Mouse (Mus musculus): ENCODE measurements at regions not wholly inside any gene's neighbourhood (a gene's known extent, or its start where the extent isn't known, plus 50 kb on each side); places are given as distances from the start of the nearest gene placed in this dataset.

DNA sequence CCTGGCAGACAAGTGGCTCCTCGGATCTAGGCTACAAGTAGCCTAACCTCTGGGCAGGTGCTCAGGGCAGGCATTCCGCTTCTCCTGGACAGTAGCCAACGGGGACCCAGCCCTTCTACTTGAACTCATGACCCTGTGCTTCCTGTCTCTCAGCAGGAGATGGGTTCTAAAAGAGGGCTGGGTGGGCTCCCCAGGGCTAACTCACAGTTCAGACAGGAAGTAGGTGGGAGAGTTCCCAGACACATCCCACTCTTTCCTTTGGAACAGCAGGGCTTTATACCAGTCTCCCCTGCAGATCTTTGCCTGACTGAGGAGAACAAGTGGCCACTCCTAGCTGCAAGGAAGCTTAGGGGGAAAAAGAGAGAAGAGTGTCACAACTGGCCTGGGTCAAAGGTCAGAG lies 62.0 kb upstream of the Smndc1 start:
- Histone ChIP-seq H3K4me2 (ENCODE audit: low read depth) (no peak overlapping the region), H3ac (ENCODE audit: control insufficient read depth, insufficient read length) (no peak overlapping the region), H3K79me2 (ENCODE audit: control insufficient read depth, insufficient read depth) (no peaks in the 10 kb centered on the region), H3K36me3 (ENCODE audit: control insufficient read depth, insufficient read depth) (no peaks in the 10 kb centered on the region), H3K4me3 (no peak overlapping the region), H3K27me3 (ENCODE audit: control insufficient read depth, insufficient read depth, insufficient read length) (no peaks in the 10 kb centered on the region)
- TF ChIP-seq TCF3 (IDR thresholded peaks at IDR 0.05; ENCODE audit: insufficient read length, low read depth), result no peak
- no peak for TF ChIP-seq MYOD1 (IDR thresholded peaks at IDR 0.05; ENCODE audit: control insufficient read depth in 1 of 3, insufficient read length in 2 of 3, low read depth in 2 of 3)
- no peak for TF ChIP-seq POLR2AphosphoS2 (IDR thresholded peaks at IDR 0.05; ENCODE audit: insufficient read length, low read depth)
- TF ChIP-seq MAX (IDR thresholded peaks at IDR 0.05; ENCODE audit: low read depth), result no peak
- no peak for TF ChIP-seq POLR2A (IDR thresholded peaks at IDR 0.05; ENCODE audit: insufficient read length, low read depth)
- no peak for TF ChIP-seq USF1 (IDR thresholded peaks at IDR 0.05; ENCODE audit: low read depth)
- TF ChIP-seq SRF (IDR thresholded peaks at IDR 0.05; ENCODE audit: control insufficient read depth, insufficient read length, low read depth), result no peak

DNA sequence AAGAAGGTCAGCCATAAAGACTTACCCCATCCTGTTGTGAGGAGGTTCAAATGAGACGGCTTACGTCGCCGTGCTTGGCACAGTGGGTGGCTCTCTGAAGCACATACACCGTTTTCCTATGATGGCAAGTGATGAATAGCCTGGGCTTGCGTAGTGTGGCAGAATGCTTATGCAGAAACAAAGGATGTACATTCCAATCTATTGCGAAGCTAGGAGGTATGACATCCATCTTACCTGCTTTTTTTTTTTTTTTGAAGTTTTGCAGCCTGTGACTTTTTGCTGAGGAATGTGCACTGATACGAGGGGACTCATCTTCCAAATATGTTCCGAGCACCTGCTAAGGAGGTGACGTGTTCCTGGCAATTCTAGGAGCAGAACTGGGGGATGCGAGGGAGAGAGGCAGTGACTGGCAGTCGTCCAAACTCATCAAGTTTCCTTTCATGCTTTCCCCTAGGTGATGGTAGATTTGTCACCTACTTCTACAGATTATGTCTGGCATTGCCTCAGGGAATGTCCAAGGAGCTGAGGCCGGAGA lies 61.1 kb upstream of the Smndc1 start:
- H3K36me3 ChIP-seq (ENCODE audit: control insufficient read depth, insufficient read depth), result no peaks in the 10 kb centered on the region
- no peaks in the 10 kb centered on the region for H3K79me2 ChIP-seq (ENCODE audit: control insufficient read depth, insufficient read depth)

DNA sequence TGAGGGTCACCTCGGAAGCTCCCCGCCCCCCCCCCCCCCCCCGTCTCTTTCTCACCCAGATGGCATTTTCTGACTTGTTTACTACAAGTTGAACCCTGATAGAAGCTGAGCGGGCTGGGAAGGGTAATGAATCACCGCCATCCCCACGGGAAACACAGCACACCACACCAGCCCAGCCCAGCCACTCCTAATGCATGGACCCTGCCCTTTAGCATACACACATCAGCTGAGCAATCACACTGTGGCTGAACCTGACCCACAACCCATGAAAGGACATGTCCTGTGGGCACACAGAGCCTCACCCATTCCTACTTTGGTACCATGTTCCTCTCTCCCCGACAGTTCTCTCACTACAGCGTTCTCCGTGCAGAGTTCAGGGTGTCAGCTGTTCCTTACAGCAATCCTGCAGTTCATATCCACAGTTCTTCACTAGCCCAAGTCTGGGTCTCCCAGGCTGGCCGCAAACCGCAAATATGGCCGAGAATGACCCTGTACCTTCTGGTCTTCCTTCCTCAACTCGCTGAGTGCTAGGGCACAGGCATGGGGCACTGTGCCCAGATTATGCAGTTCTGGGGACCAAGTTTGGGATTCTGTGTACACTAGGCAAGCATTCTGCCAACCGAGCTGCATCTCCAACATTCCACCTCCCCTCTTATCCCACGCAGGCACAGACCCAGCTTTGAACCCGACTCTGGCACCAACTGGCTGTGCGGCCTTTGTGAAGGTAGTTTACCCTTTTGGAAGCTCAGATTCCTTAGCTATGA lies 60.4 kb upstream of the Smndc1 start:
- no peaks in the 10 kb centered on the region for H3K36me3 ChIP-seq (ENCODE audit: control insufficient read depth, insufficient read depth)
- H3K79me2 ChIP-seq (ENCODE audit: control insufficient read depth, insufficient read depth), result no peaks in the 10 kb centered on the region
- no peak for TF ChIP-seq TCF3 (IDR thresholded peaks at IDR 0.05; ENCODE audit: insufficient read length, low read depth)
- no peak for TF ChIP-seq E2F4 (IDR thresholded peaks at IDR 0.05; ENCODE audit: insufficient read depth)
- TF ChIP-seq TCF12 (IDR thresholded peaks at IDR 0.05; ENCODE audit: insufficient read depth, poor library complexity, severe bottlenecking), result no peak
- peak in 2 of 3 experiments; percentile 34 to 68 for TF ChIP-seq MYOG (IDR thresholded peaks at IDR 0.05; ENCODE audit: control insufficient read depth in 1 of 3, insufficient read depth in 1 of 3, insufficient read length in 2 of 3, low read depth in 2 of 3)
- no peak for TF ChIP-seq MAX (IDR thresholded peaks at IDR 0.05; ENCODE audit: low read depth)
- TF ChIP-seq POLR2AphosphoS2 (IDR thresholded peaks at IDR 0.05; ENCODE audit: insufficient read length, low read depth), result no peak
- no peak for TF ChIP-seq REST (IDR thresholded peaks at IDR 0.05; ENCODE audit: insufficient read depth, insufficient read length)
- no peak for TF ChIP-seq POLR2A (IDR thresholded peaks at IDR 0.05; ENCODE audit: insufficient read length, low read depth)
- peak in 2 of 3 experiments; percentile 51 to 71 for TF ChIP-seq MYOD1 (IDR thresholded peaks at IDR 0.05; ENCODE audit: control insufficient read depth in 1 of 3, insufficient read length in 2 of 3, low read depth in 2 of 3)
- no peaks in the 10 kb centered on the region for H3K27me3 ChIP-seq (ENCODE audit: control insufficient read depth, insufficient read depth, insufficient read length)
- H3K4me3 ChIP-seq, result peak overlapping the region; percentile 3
- peak overlapping the region; percentile 83 for H3K4me2 ChIP-seq (ENCODE audit: low read depth)
- H3ac ChIP-seq (ENCODE audit: control insufficient read depth, insufficient read length), result no peak overlapping the region

More for the DNA sequence above, 61.1 kb upstream of the Smndc1 start:
- Histone ChIP-seq H3K4me2 (ENCODE audit: low read depth) (peak overlapping the region; percentile 83), H3K27me3 (ENCODE audit: control insufficient read depth, insufficient read depth, insufficient read length) (no peaks in the 10 kb centered on the region), H3ac (ENCODE audit: control insufficient read depth, insufficient read length) (no peak overlapping the region), H3K4me3 (peak overlapping the region; percentile 3)
- no peak for TF ChIP-seq USF1 (IDR thresholded peaks at IDR 0.05; ENCODE audit: low read depth)
- peak in 1 of 3 experiments; percentile 36 for TF ChIP-seq MYOG (IDR thresholded peaks at IDR 0.05; ENCODE audit: control insufficient read depth in 1 of 3, insufficient read depth in 1 of 3, insufficient read length in 2 of 3, low read depth in 2 of 3)
- TF ChIP-seq CEBPB (IDR thresholded peaks at IDR 0.05; ENCODE audit: insufficient read depth, poor library complexity, severe bottlenecking), result peak; percentile 10; the same call in 1 of the 2 replicates
- peak in 2 of 3 experiments; percentile 30 to 38 for TF ChIP-seq MYOD1 (IDR thresholded peaks at IDR 0.05; ENCODE audit: control insufficient read depth in 1 of 3, insufficient read length in 2 of 3, low read depth in 2 of 3)

DNA sequence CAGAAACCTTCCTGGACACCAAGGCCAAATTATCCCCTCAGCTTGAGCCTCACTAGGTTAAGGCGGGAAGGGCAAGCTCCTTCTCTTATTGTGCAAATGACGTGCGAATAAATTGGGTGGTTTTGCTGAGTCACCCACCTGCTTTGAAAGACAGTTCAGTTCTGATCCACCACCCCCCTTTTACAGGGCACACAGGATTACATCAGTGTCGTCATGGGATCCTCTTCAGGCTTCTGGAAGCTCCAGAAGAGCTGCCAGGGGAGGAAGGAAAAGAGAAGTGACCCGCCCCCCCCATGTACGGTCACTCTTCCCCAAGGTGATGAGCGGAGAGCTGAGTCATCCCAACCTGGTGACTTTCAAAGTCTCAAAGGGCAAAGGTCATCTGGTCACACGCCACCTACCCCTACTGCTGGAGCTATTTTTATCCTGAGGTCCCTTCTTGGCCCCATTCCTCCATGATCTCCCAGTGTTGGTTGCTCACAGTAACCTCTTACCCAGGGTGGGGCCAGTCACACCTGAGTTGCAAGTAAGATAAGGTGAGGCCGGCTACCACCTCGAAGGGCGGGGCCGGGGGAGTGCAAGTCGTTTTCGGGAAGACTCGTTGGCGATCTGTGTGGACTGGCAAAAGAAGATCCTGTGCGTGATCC lies 58.9 kb upstream of the Smndc1 start:
- H3ac ChIP-seq (ENCODE audit: control insufficient read depth, insufficient read length), result no peak overlapping the region
- no peaks in the 10 kb centered on the region for H3K79me2 ChIP-seq (ENCODE audit: control insufficient read depth, insufficient read depth)
- no peaks in the 10 kb centered on the region for H3K27me3 ChIP-seq (ENCODE audit: control insufficient read depth, insufficient read depth, insufficient read length)
- no peak overlapping the region for H3K4me3 ChIP-seq
- H3K4me2 ChIP-seq (ENCODE audit: low read depth), result no peak overlapping the region
- no peaks in the 10 kb centered on the region for H3K36me3 ChIP-seq (ENCODE audit: control insufficient read depth, insufficient read depth)
- TF ChIP-seq POLR2AphosphoS2 (IDR thresholded peaks at IDR 0.05; ENCODE audit: insufficient read length, low read depth) (no peak), TCF12 (IDR thresholded peaks at IDR 0.05; ENCODE audit: insufficient read depth, poor library complexity, severe bottlenecking) (no peak), SRF (IDR thresholded peaks at IDR 0.05; ENCODE audit: control insufficient read depth, insufficient read length, low read depth) (no peak), E2F4 (IDR thresholded peaks at IDR 0.05; ENCODE audit: insufficient read depth) (no peak), POLR2A (IDR thresholded peaks at IDR 0.05; ENCODE audit: insufficient read length, low read depth) (no peak), CEBPB (IDR thresholded peaks at IDR 0.05; ENCODE audit: insufficient read depth, poor library complexity, severe bottlenecking) (no peak), MYOD1 (IDR thresholded peaks at IDR 0.05; ENCODE audit: control insufficient read depth in 1 of 3, insufficient read length in 2 of 3, low read depth in 2 of 3) (no peak), USF1 (IDR thresholded peaks at IDR 0.05; ENCODE audit: low read depth) (no peak), TCF3 (IDR thresholded peaks at IDR 0.05; ENCODE audit: insufficient read length, low read depth) (no peak), MAX (IDR thresholded peaks at IDR 0.05; ENCODE audit: low read depth) (no peak), REST (IDR thresholded peaks at IDR 0.05; ENCODE audit: insufficient read depth, insufficient read length) (no peak), MYOG (IDR thresholded peaks at IDR 0.05; ENCODE audit: control insufficient read depth in 1 of 3, insufficient read depth in 1 of 3, insufficient read length in 2 of 3, low read depth in 2 of 3) (no peak)
